Mouse (Mus musculus): ENCODE results near the gene Neo1. TPM values are rescaled to one million over a fixed set of nuclear protein-coding genes. Genes with fewer than 3 reads are reported as not detected.

Gene Neo1
- polyA plus RNA-seq, 1 experiment from 2014 or later: 1.5 TPM

DNA sequence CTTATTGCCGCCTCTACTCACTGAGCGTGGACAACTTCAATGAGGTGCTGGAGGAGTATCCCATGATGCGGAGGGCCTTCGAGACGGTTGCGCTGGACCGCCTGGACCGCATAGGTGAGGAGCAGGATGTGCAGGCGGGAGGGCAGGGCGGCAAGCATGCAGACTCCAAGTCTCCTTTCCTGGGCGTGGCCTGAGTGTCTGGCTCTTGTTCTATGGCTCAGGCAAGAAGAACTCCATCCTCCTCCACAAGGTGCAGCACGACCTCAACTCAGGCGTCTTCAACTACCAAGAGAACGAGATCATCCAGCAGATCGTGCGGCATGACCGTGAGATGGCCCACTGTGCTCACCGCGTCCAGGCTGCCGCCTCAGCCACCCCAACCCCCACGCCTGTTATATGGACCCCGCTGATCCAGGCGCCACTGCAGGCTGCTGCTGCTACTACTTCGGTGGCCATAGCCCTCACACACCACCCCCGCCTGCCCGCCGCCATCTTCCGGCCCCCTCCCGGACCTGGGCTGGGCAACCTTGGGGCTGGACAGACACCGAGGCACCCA is 177.1 kb downstream of the Neo1 start:
- Histone ChIP-seq H3K27ac (no peak overlapping the region), H3K36me3 (ENCODE audit: inconsistent target) (no peaks in the 10 kb centered on the region), H3K79me2 (ENCODE audit: inconsistent target) (no peaks in the 10 kb centered on the region), H3K4me3 (ENCODE audit: inconsistent target) (no peak overlapping the region)
- WGBS (ENCODE audit: missing documents): 41% methylated on average over 30 of the region's 30 CpGs

DNA sequence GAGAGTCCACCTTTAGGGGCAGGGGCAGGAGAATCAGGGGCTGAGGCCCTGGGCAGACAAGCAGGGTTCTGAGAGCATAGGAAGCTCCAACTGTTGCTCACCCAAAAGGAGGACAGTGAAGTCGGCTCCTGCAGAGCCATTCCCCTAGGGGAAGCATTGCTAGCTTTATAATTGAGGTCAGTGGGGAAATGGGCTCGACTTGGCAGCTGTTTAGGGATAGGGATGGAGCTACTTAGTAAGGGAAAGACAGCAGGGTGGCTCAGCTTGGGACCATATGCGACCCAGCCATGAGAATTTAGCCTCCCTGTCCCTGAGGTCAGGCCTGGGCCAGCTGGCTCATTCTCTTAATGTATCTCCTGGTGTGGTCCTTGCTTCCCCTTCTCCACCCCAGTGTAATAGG is 181.3 kb downstream of the Neo1 start:
- Histone ChIP-seq H3K36me3 (ENCODE audit: inconsistent target) (no peaks in the 10 kb centered on the region), H3K27ac (no peak overlapping the region), H3K79me2 (ENCODE audit: inconsistent target) (no peaks in the 10 kb centered on the region), H3K4me3 (ENCODE audit: inconsistent target) (no peak overlapping the region)
- 85% methylated on average over 3 of the region's 3 CpGs for WGBS (ENCODE audit: missing documents)

DNA sequence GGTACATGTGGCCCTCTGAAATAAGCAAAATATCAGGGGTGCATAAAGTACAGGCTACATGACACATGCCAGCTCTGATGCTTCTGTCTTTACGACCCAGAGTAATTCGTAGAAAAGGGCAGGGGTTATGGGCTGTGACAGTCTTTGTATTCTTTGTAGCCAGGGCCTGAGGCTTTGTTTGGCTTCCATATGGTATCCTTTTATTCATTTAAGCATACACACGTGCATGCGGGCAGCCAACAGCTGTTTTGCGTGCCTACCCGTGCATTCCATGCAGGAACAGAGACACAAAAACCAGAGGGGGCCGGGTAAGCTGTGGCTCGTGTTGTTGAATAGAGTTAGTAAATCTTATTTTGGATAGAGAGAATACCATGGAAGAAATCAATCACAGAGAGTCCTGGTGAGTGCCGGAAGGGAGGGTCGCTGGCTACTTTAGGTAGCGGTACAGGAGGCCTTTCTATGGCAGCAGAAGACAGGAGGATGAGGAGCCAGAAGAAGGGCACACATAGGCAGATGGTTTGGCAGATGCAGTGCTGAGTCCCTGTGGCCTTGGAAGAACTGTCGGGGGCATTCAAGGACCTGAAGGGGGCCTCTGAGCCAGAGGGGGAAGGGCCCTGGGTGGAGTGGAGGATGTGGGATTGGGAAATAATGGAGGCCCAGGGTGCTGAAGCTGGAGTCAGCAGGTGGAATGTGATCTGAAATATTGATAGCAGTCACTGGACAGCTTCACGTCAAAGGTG is 186.5 kb downstream of the Neo1 start:
- 81% methylated on average over 13 of the region's 13 CpGs for WGBS (ENCODE audit: missing documents)
- Histone ChIP-seq H3K27ac (no peak overlapping the region), H3K36me3 (ENCODE audit: inconsistent target) (no peaks in the 10 kb centered on the region), H3K4me3 (ENCODE audit: inconsistent target) (no peak overlapping the region), H3K79me2 (ENCODE audit: inconsistent target) (no peaks in the 10 kb centered on the region)

DNA sequence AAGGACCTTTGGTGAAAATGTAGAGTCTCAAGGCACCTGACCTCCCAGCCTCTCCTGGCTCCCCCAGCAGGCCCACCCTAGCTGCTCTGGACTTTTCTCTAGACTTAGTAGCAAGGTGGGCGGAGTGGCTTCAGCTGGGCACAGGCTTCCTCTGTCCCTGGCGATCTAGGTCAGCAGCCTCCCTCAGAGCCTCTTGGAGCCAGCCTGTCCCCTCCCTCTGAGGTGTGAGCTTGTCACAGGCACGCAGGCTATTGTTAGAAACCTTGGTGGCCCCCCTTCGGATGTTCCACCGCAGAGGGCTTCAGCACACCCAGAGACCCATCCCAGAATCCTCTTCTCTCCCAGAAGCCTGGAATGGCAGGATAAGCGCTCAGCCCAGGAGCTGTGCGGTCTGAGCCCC is 188.6 kb downstream of the Neo1 start:
- Histone ChIP-seq H3K4me3 (ENCODE audit: inconsistent target) (no peak overlapping the region), H3K79me2 (ENCODE audit: inconsistent target) (no peaks in the 10 kb centered on the region), H3K36me3 (ENCODE audit: inconsistent target) (no peaks in the 10 kb centered on the region), H3K27ac (no peak overlapping the region)
- 68% methylated on average over 7 of the region's 7 CpGs for WGBS (ENCODE audit: missing documents)

DNA sequence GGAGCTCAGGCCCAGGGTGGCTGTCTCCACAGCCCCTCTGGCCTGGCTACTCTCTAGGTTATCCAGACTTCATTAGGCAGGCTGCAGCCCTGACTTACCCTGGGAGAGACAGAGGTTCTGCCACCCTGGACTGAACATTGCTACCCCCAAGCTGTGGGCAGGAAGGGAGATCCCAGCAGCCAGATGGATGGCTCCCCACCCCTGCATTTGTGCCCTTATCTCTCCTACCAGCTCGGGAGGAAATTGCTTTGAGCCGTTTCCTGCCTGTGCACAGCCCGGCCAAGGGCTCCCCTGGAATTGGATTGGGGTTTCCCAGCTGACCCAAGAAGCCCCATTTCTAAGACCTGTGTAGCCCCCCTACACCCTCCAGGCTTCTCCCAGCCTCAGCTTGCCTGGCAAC is 189.2 kb downstream of the Neo1 start:
- Histone ChIP-seq H3K79me2 (ENCODE audit: inconsistent target) (no peaks in the 10 kb centered on the region), H3K27ac (no peak overlapping the region), H3K36me3 (ENCODE audit: inconsistent target) (no peaks in the 10 kb centered on the region), H3K4me3 (ENCODE audit: inconsistent target) (no peak overlapping the region)
- WGBS (ENCODE audit: missing documents): 0% methylated on average over 3 of the region's 3 CpGs

DNA sequence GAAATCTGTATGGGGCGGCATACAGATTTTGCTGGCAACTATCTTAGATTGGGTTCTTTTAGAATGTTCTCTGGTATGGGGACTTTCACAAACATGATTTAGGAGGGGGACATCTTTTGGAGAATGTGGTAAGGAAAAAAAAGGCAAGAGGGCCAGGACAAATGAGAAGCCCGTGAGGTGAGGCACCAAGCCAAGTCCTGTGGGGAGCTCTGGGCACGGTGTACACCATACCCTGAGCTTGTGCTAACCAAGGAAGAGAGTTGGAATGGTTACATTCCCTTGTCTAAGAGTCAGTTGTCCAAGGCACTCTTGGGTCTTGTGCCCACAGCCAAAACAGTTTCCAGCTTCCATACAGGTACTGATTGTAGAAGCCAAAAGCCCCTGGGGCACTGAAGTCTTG is 191.6 kb downstream of the Neo1 start:
- no peak overlapping the region for H3K4me3 ChIP-seq (ENCODE audit: inconsistent target)
- 90% methylated on average over 3 of the region's 3 CpGs for WGBS (ENCODE audit: missing documents)
- H3K36me3 ChIP-seq (ENCODE audit: inconsistent target): no peaks in the 10 kb centered on the region
- H3K79me2 ChIP-seq (ENCODE audit: inconsistent target): no peaks in the 10 kb centered on the region
- H3K27ac ChIP-seq: no peak overlapping the region

DNA sequence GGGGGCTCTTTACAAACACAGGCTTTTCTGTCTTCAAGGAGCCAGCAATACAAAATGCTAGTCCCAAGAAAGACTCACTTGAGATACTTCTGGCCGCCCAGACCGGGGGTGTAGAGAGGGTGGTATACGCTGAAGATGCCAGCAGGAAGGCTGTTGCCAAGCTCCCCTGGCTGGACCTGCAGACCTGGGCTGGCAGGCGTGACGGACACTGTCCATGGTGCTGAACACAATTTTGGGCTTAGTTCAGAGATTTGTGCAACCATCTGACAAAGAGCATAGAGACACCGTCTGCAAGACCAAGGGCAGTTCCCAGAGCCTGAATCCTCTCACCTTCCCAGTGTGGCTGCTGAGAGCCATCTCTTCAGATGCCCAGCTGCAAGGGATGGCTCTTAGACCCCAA is 194.6 kb downstream of the Neo1 start:
- WGBS (ENCODE audit: missing documents): 28% methylated on average over 6 of the region's 6 CpGs

DNA sequence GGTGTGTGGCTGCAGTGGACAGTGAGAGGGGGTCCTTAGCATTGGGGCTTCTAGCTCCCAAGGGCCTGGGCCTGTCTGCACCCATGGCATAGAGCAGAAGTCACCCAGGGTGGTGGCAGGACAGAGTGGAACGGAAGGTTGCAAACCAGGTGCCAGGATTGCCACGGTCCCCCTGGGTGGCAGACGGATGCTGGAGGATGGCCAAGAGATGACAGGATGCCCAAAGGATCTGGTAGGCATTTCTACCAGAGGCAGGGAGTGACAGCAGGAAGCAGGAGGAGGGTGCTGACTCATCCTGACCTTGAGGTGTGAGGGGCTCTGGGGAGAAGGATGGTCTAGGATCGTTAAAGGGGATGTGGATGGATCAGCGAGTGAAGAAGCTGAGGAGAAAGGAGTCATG is 197.7 kb downstream of the Neo1 start:
- WGBS (ENCODE audit: missing documents): 72% methylated on average over 5 of the region's 5 CpGs

More for the DNA sequence above, 194.6 kb downstream of the Neo1 start:
- Histone ChIP-seq H3K79me2 (ENCODE audit: inconsistent target) (no peaks in the 10 kb centered on the region), H3K27ac (no peak overlapping the region), H3K36me3 (ENCODE audit: inconsistent target) (no peaks in the 10 kb centered on the region), H3K4me3 (ENCODE audit: inconsistent target) (no peak overlapping the region)

DNA sequence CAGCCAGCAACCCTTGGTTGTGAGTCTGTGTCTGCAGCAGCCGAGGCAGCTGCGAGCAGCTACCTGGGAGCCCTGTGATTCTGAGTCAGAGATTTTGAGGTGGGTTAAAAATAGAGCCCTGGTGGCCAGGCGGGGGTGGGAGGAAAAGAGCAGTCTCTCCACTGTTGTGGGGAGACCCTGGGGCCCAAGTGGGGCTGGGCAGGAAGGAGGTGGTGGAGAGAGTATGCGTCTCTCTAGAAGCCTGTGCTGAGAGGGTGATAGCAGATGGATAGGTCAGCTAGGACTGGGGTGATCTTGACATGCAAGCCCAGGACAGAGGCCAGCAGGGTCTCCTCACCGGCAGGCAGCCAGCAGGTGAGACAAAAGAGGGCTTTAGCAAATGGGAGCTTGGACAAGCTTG is 199.1 kb downstream of the Neo1 start:
- no peaks in the 10 kb centered on the region for H3K36me3 ChIP-seq (ENCODE audit: inconsistent target)
- 23% methylated on average over 5 of the region's 5 CpGs for WGBS (ENCODE audit: missing documents)
- H3K79me2 ChIP-seq (ENCODE audit: inconsistent target): no peaks in the 10 kb centered on the region
- no peak overlapping the region for H3K27ac ChIP-seq
- H3K4me3 ChIP-seq (ENCODE audit: inconsistent target): no peak overlapping the region

More for the DNA sequence above, 197.7 kb downstream of the Neo1 start:
- Histone ChIP-seq H3K36me3 (ENCODE audit: inconsistent target) (no peaks in the 10 kb centered on the region), H3K27ac (no peak overlapping the region), H3K4me3 (ENCODE audit: inconsistent target) (no peak overlapping the region), H3K79me2 (ENCODE audit: inconsistent target) (no peaks in the 10 kb centered on the region)

DNA sequence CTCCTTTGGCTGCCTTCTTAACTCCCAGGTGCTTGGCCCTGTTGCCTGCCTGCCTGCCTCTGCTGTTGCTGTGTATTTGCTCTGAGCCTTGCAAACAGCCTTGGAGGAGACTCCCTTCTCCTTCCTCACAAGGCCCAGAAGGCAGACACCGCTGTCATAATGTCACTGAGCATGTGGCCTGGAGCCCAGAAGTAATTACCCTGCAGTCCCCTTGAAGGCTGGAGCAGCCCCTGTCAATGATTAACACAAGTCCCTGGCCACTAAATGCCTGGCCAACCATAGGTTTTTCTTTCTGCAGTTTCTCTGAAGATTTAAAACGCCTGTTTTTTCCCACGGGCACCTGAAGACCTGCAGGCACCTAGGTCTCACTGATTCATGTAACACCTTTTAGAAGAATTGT is 203.3 kb downstream of the Neo1 start:
- Histone ChIP-seq H3K36me3 (ENCODE audit: inconsistent target) (no peaks in the 10 kb centered on the region), H3K27ac (no peak overlapping the region), H3K79me2 (ENCODE audit: inconsistent target) (no peaks in the 10 kb centered on the region), H3K4me3 (ENCODE audit: inconsistent target) (no peak overlapping the region)
- 88% methylated on average over 3 of the region's 3 CpGs for WGBS (ENCODE audit: missing documents)

DNA sequence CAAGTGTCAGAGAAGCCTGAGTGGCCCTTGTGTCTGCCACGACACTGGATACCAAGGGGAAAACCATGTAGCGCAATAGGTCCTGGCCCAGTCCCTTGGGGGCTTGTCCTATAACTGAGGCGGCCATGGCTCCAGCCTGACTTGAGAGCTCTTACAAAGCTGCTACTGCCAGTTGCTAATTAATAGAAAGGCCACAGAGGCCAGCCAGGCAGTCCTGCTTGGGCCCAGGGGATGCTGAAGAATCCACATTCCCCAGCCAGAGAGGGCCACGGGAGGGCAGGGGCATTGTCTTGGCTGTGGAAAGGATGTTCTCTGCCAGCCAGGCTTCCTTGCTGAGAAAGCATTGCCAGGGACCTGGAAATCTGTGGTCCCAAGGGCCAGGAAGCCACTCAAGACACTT is 206.6 kb downstream of the Neo1 start:
- Histone ChIP-seq H3K36me3 (ENCODE audit: inconsistent target) (no peaks in the 10 kb centered on the region), H3K27ac (no peak overlapping the region), H3K79me2 (ENCODE audit: inconsistent target) (no peaks in the 10 kb centered on the region), H3K4me3 (ENCODE audit: inconsistent target) (no peak overlapping the region)
- 84% methylated on average over 4 of the region's 4 CpGs for WGBS (ENCODE audit: missing documents)

Other genes starting within 250 kb of the Neo1 start
- gene Hcn4, start 213.0 kb downstream of the Neo1 start, polyA plus RNA-seq (2018): not detected in 3 replicates

Data from macrophage (primary cell).